Mouse (Mus musculus) olfactory bulb, adult 2 months (tissue): ENCODE measurements around the gene Rasa4. TPM values are rescaled to one million over a fixed set of nuclear protein-coding genes. Genes with fewer than 3 reads are reported as not detected.
A peak's percentile ranks its signal among the peaks of the same experiment; 100 is the strongest.

Experiments
- H3K27ac ChIP-seq: fragments of 200-500 bp; 2 replicates; pipeline ENCODE4 v1.5.1; 2012; ENCODE audit warnings: low read depth, low read length; ENCODE audit not compliant: insufficient read depth
- H3K4me1 ChIP-seq: fragments of 200-500 bp; 2 replicates; pipeline ENCODE4 v1.6.1; 2012; ENCODE audit warnings: low read length; ENCODE audit not compliant: control insufficient read depth, insufficient read depth
- H3K4me3 ChIP-seq: fragments of 200-500 bp; 2 replicates; pipeline ENCODE4 v1.5.1; 2012; ENCODE audit warnings: mild to moderate bottlenecking, low read depth, low read length, moderate library complexity; ENCODE audit not compliant: insufficient read depth
- CTCF ChIP-seq: fragments of 200-500 bp; IDR thresholded peaks from 2 replicates; pipeline ENCODE4 v1.5.1; 2012; ENCODE audit warnings: low read depth, mild to moderate bottlenecking, low read length, moderate library complexity; ENCODE audit not compliant: insufficient read depth
- POLR2A ChIP-seq: fragments of 200-500 bp; IDR thresholded peaks from 2 replicates; pipeline ENCODE4 v1.6.1; 2012; ENCODE audit warnings: mild to moderate bottlenecking, low read depth, low read length, moderate library complexity; ENCODE audit not compliant: insufficient read depth
- WGBS: fragments of 180-500 bp; shearing (Covaris S2); methylation state at CpG from one replicate; pipeline ENCODE4 v1.1.7; 2018; 5-methylcytosine and 5-hydroxymethylcytosine counted together
- polyA plus RNA-seq: library from polyadenylated mRNA; stranded (reverse); fragments of >200 nt; gene quantifications from 2 replicates; pipeline ENCODE4 v1.2.4, GENCODE M21; 2012; ENCODE audit warnings: low replicate concordance; ENCODE audit not compliant: missing spikeins, insufficient read depth, insufficient read length

Gene Rasa4
- not detected in 2 replicates for polyA plus RNA-seq

GRCm38 (mm10) chr5:136083669-136084107, at the start of gene Rasa4:
Rasa4 (plus strand) TSS chr5:136083916.
- TF ChIP-seq CTCF, result no peak
- TF ChIP-seq POLR2A, result no peak
- no peak within 1 kb of the TSS for H3K27ac ChIP-seq
- under 1% methylated on average over 28 of the region's 28 CpGs for WGBS

GRCm38 (mm10) chr5:136034868-136035267, 48.8 kb upstream of the Rasa4 start:
- WGBS, result 80% methylated on average over 4 of the region's 4 CpGs
- Histone ChIP-seq H3K27ac (no peak overlapping the region), H3K4me3 (no peak overlapping the region), H3K4me1 (no peaks in the 10 kb centered on the region)
- TF ChIP-seq CTCF (no peak), POLR2A (no peak)

More at GRCm38 (mm10) chr5:136083669-136084107, at the start of gene Rasa4:
- H3K4me3 ChIP-seq, result peak within 1 kb of the TSS; percentile 81
- peaks cover 17% of the 10 kb centered on the region for H3K4me1 ChIP-seq

GRCm38 (mm10) chr5:136035285-136035684, 48.4 kb upstream of the Rasa4 start:
- no peaks in the 10 kb centered on the region for H3K4me1 ChIP-seq
- TF ChIP-seq POLR2A (no peak), CTCF (no peak)
- H3K27ac ChIP-seq, result no peak overlapping the region
- WGBS, result 78% methylated on average over 1 of the region's 1 CpGs
- no peak overlapping the region for H3K4me3 ChIP-seq

- no peaks in the 10 kb centered on the region for H3K4me1 ChIP-seq
- H3K4me3 ChIP-seq, result no peak overlapping the region
- TF ChIP-seq POLR2A (no peak), CTCF (no peak)
- WGBS, result 88% methylated on average over 1 of the region's 1 CpGs
- H3K27ac ChIP-seq, result no peak overlapping the region
These were observed 47.0 kb upstream of the Rasa4 start for GRCm38 (mm10) chr5:136036667-136037066.

- no peak for TF ChIP-seq POLR2A
- no peak for TF ChIP-seq CTCF
- no peak within 1 kb of the TSS for H3K4me3 ChIP-seq
- no peaks in the 10 kb centered on the region for H3K4me1 ChIP-seq
- 89% methylated on average over 17 of the region's 17 CpGs for WGBS
- no peak within 1 kb of the TSS for H3K27ac ChIP-seq
These were observed 45.2 kb upstream of the Rasa4 start, which contains the start of gene Upk3b for GRCm38 (mm10) chr5:136038258-136039214. Upk3b (plus strand) TSS chr5:136038496.

- Histone ChIP-seq H3K27ac (no peak overlapping the region), H3K4me1 (no peaks in the 10 kb centered on the region), H3K4me3 (no peak overlapping the region)
- TF ChIP-seq CTCF, result no peak
- TF ChIP-seq POLR2A, result no peak
- 66% methylated on average over 5 of the region's 5 CpGs for WGBS
These were observed 43.5 kb upstream of the Rasa4 start for GRCm38 (mm10) chr5:136040210-136040609.

GRCm38 (mm10) chr5:136041260-136041659, 42.5 kb upstream of the Rasa4 start:
- H3K27ac ChIP-seq, result no peak overlapping the region
- no peak for TF ChIP-seq POLR2A
- no peak for TF ChIP-seq CTCF
- H3K4me3 ChIP-seq, result no peak overlapping the region
- WGBS, result 25% methylated on average over 2 of the region's 2 CpGs
- H3K4me1 ChIP-seq, result no peaks in the 10 kb centered on the region

- no peak overlapping the region for H3K27ac ChIP-seq
- no peaks in the 10 kb centered on the region for H3K4me1 ChIP-seq
- 97% methylated on average over 8 of the region's 8 CpGs for WGBS
- TF ChIP-seq POLR2A (no peak), CTCF (no peak)
- H3K4me3 ChIP-seq, result no peak overlapping the region
These were observed 42.0 kb upstream of the Rasa4 start for GRCm38 (mm10) chr5:136041666-136042065.

- WGBS, result 76% methylated on average over 13 of the region's 13 CpGs
- Histone ChIP-seq H3K4me1 (no peaks in the 10 kb centered on the region), H3K4me3 (no peak overlapping the region), H3K27ac (no peak overlapping the region)
- TF ChIP-seq CTCF (no peak), POLR2A (no peak)
These were observed 38.9 kb upstream of the Rasa4 start for GRCm38 (mm10) chr5:136044865-136045264.
